Mouse (Mus musculus) bone marrow macrophage, adult 2 months (primary cell): ENCODE measurements around the gene Acsl5. TPM values are rescaled to one million over a fixed set of nuclear protein-coding genes. Genes with fewer than 3 reads are reported as not detected.

Experiments used
- H3K27ac ChIP-seq: 2 replicates; pipeline ENCODE4 v1.5.1; 2012; ENCODE audit warnings: low read depth, low read length; ENCODE audit not compliant: insufficient read depth
- H3K4me1 ChIP-seq: 2 replicates; pipeline ENCODE4 v1.6.1; 2012; ENCODE audit warnings: low read length; ENCODE audit not compliant: control insufficient read depth, insufficient read depth
- H3K4me3 ChIP-seq: 2 replicates; pipeline ENCODE4 v1.5.1; 2012; ENCODE audit warnings: mild to moderate bottlenecking, low read length, moderate library complexity; ENCODE audit not compliant: insufficient read depth
- CTCF ChIP-seq: IDR thresholded peaks from 2 replicates; pipeline ENCODE4 v1.5.1; 2012; ENCODE audit warnings: low read depth, mild to moderate bottlenecking, low read length, moderate library complexity
- POLR2A ChIP-seq: IDR thresholded peaks from 2 replicates; pipeline ENCODE4 v1.6.1; 2012; ENCODE audit warnings: mild to moderate bottlenecking, low read depth, low read length, borderline replicate concordance
- polyA plus RNA-seq: library from polyadenylated mRNA; stranded (reverse); fragments of >200 nt; gene quantifications from 2 replicates; pipeline ENCODE4 v1.2.4, GENCODE M21; 2012; ENCODE audit not compliant: missing spikeins, insufficient read depth, insufficient read length

Gene Acsl5
- polyA plus RNA-seq, 1 experiment = 84.9 TPM

- TF ChIP-seq CTCF = no peak
- no peak for TF ChIP-seq POLR2A
- Histone ChIP-seq H3K4me1 (peaks cover 8% of the 10 kb centered on the region), H3K27ac (no peak overlapping the region), H3K4me3 (no peak overlapping the region)
Observed at GRCm38 (mm10) chr19:55273340-55273739, 21.6 kb downstream of the Acsl5 start.

GRCm38 (mm10) chr19:55276100-55276499 lies 24.4 kb downstream of the Acsl5 start:
- TF ChIP-seq POLR2A (no peak), CTCF (no peak)
- Histone ChIP-seq H3K27ac (no peak overlapping the region), H3K4me3 (no peak overlapping the region), H3K4me1 (peaks cover 2% of the 10 kb centered on the region; the same call in 1 of the 2 replicates)

- no peak for TF ChIP-seq CTCF
- TF ChIP-seq POLR2A = no peak
- H3K4me1 ChIP-seq = peaks cover 8% of the 10 kb centered on the region
Observed at GRCm38 (mm10) chr19:55276770-55277169, 25.0 kb downstream of the Acsl5 start.

GRCm38 (mm10) chr19:55284093-55284492 lies 32.4 kb downstream of the Acsl5 start:
- Histone ChIP-seq H3K4me3 (no peak overlapping the region), H3K4me1 (peaks cover 29% of the 10 kb centered on the region), H3K27ac (no peak overlapping the region)
- TF ChIP-seq POLR2A = no peak

More at GRCm38 (mm10) chr19:55276770-55277169, 25.0 kb downstream of the Acsl5 start:
- H3K4me3 ChIP-seq = no peak overlapping the region
- H3K27ac ChIP-seq = no peak overlapping the region

GRCm38 (mm10) chr19:55286034-55286433 lies 34.3 kb downstream of the Acsl5 start:
- H3K27ac ChIP-seq = no peak overlapping the region
- no peak overlapping the region for H3K4me3 ChIP-seq
- peaks cover 43% of the 10 kb centered on the region for H3K4me1 ChIP-seq
- no peak for TF ChIP-seq POLR2A
- no peak for TF ChIP-seq CTCF

GRCm38 (mm10) chr19:55288974-55289373 lies 37.2 kb downstream of the Acsl5 start:
- no peak overlapping the region for H3K27ac ChIP-seq
- H3K4me3 ChIP-seq = no peak overlapping the region
- peaks cover 57% of the 10 kb centered on the region for H3K4me1 ChIP-seq
- no peak for TF ChIP-seq POLR2A
- TF ChIP-seq CTCF = no peak

GRCm38 (mm10) chr19:55290621-55291270 lies 39.0 kb downstream of the Acsl5 start:
- Histone ChIP-seq H3K4me3 (no peak overlapping the region), H3K4me1 (peaks cover 62% of the 10 kb centered on the region), H3K27ac (no peak overlapping the region)
- TF ChIP-seq CTCF (no peak), POLR2A (no peak)

GRCm38 (mm10) chr19:55292210-55292850 lies 40.6 kb downstream of the Acsl5 start:
- no peak for TF ChIP-seq CTCF
- no peak for TF ChIP-seq POLR2A
- no peak overlapping the region; the same call in 1 of the 2 replicates for H3K27ac ChIP-seq
- no peak overlapping the region for H3K4me3 ChIP-seq
- H3K4me1 ChIP-seq = peaks cover 57% of the 10 kb centered on the region

GRCm38 (mm10) chr19:55293175-55293574 lies 41.4 kb downstream of the Acsl5 start:
- H3K4me1 ChIP-seq = peaks cover 61% of the 10 kb centered on the region
- no peak overlapping the region for H3K4me3 ChIP-seq
- TF ChIP-seq CTCF = no peak
- TF ChIP-seq POLR2A = no peak
- H3K27ac ChIP-seq = peak overlapping the region; percentile 52

- no peak for TF ChIP-seq POLR2A
- TF ChIP-seq CTCF = no peak
- Histone ChIP-seq H3K27ac (no peak overlapping the region), H3K4me3 (no peak overlapping the region), H3K4me1 (peaks cover 59% of the 10 kb centered on the region)
Observed at GRCm38 (mm10) chr19:55295075-55295474, 43.3 kb downstream of the Acsl5 start.
